Mouse (Mus musculus) thymus, adult 2 months (tissue): Measurements from ENCODE around the gene Otx2. TPM values are rescaled to one million over a fixed set of nuclear protein-coding genes. Genes with fewer than 3 reads are reported as not detected.

Experiments
- DNase-seq: peaks from one replicate; pipeline ENCODE4 v3.0.0; 2021
- H3K27ac ChIP-seq: fragments of 200-500 bp; 2 replicates; pipeline ENCODE4 v1.5.1; 2012; ENCODE audit warnings: low read length, control low read depth; ENCODE audit not compliant: control insufficient read depth, insufficient read depth
- H3K27me3 ChIP-seq: fragments of 200-500 bp; 2 replicates; pipeline ENCODE4 v1.6.1; 2012; ENCODE audit warnings: mild to moderate bottlenecking, low read length, moderate library complexity, mixed read lengths; ENCODE audit not compliant: control insufficient read depth, insufficient read depth
- H3K36me3 ChIP-seq: fragments of 200-500 bp; 2 replicates; pipeline ENCODE4 v1.6.1; 2012; ENCODE audit warnings: mild to moderate bottlenecking, low read length, moderate library complexity; ENCODE audit not compliant: control insufficient read depth, insufficient read depth
- H3K4me1 ChIP-seq: fragments of 200-500 bp; replicated peaks from 2 replicates; pipeline ENCODE4 v1.6.1; 2012; ENCODE audit warnings: low read length; ENCODE audit not compliant: control insufficient read depth, insufficient read depth
- H3K4me3 ChIP-seq: fragments of 200-500 bp; 2 replicates; pipeline ENCODE4 v1.5.1; 2012; ENCODE audit warnings: mild to moderate bottlenecking, low read length, control low read depth, moderate library complexity; ENCODE audit not compliant: control insufficient read depth, insufficient read depth
- CTCF ChIP-seq: fragments of 200-500 bp; IDR thresholded peaks from 2 replicates; pipeline ENCODE4 v1.5.1; 2012; ENCODE audit warnings: mild to moderate bottlenecking, control low read depth, low read length, moderate library complexity, borderline replicate concordance; ENCODE audit not compliant: control insufficient read depth, poor library complexity, insufficient read depth; ENCODE audit errors: extremely low read depth
- POLR2A ChIP-seq: fragments of 200-500 bp; IDR thresholded peaks from 2 replicates; pipeline ENCODE4 v1.6.1; 2012; ENCODE audit warnings: mild to moderate bottlenecking, low read length, control low read depth, moderate library complexity; ENCODE audit not compliant: control insufficient read depth, poor library complexity, insufficient read depth; ENCODE audit errors: extremely low read depth
- WGBS: fragments of 180-500 bp; shearing (Covaris S2); methylation state at CpG from one replicate; pipeline ENCODE4 v1.1.7; 2018; 5-methylcytosine and 5-hydroxymethylcytosine counted together
- polyA plus RNA-seq: library from polyadenylated mRNA; depleted of rRNA; stranded (reverse); fragments of >200 nt; gene quantifications from 2 replicates; pipeline ENCODE4 v1.2.3, GENCODE M21; 2012

Otx2 gene
- polyA plus RNA-seq, 1 experiment = not detected

DNA sequence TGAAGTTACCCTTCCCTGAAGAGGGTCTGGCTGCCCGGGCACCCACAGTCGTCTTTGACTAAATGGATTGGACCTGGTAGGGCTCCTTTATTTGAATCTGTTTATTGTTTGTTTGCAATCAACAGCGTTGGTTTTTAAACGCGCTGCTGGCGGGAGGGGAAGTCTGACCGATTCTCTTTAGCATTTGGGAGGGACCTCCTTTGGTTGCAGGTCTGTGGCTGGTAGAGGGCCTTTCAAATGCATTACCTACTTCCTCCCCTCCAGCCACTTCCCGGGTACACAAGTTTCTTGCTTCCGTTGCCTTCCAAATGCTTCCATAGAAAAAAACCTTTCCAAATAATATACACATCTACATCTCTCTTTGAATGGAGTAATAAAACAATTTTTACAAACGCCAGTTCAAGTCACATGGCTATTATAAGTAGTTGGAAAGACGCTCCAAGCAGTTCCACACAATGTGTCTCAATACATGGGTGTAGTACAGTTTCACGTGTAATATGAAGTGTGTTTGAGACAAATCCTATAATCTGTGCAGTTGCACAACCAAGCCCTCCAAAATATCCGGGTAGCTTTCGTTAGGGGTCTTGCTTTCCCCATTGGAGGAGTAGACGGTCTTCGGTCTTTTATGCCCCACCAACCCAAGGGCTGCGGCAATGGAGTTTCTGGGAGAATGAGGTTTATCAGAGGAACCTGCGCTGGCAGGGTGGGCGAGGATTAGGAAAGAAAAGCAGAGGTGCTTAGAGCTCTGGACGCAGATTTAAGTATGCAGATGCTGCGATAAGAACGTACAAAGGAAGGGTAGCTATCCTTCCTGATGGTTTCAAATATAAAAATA, 19.7 kb downstream of the Otx2 start:
- H3K27me3 ChIP-seq = peaks cover 6% of the 10 kb centered on the region; the same call in 1 of the 2 replicates
- no peaks in the 10 kb centered on the region for H3K4me1 ChIP-seq
- no peak overlapping the region for H3K27ac ChIP-seq
- H3K4me3 ChIP-seq = no peak overlapping the region
- TF ChIP-seq POLR2A (no peak), CTCF (no peak)
- WGBS = 18% methylated on average over 22 of the region's 22 CpGs
- H3K36me3 ChIP-seq = no peaks in the 10 kb centered on the region
- DNase-seq = no peak

DNA sequence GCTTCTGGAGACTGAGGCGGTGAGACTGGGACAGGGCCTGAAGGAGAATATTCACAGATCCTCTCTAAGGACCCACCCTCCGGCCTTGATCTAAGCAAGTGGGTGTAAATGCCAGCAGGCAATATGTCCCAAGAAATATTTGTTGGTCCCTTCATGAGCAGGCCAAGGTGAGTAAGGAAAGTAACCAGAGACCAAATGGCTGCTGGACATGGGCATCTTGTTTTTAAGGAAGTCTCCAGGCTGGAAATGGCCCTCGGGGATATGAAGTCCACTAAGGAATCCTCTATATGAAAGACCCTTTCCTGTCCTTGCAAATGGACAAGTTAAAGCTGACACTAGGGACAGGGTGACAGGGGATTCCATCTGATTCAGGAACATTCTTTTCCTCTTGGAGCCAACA, 20.5 kb downstream of the Otx2 start:
- TF ChIP-seq POLR2A = no peak
- no peak for TF ChIP-seq CTCF
- Histone ChIP-seq H3K36me3 (no peaks in the 10 kb centered on the region), H3K27me3 (peaks cover 6% of the 10 kb centered on the region; the same call in 1 of the 2 replicates), H3K27ac (no peak overlapping the region), H3K4me3 (no peak overlapping the region), H3K4me1 (no peaks in the 10 kb centered on the region)
- WGBS = 80% methylated on average over 3 of the region's 3 CpGs
- DNase-seq = no peak

DNA sequence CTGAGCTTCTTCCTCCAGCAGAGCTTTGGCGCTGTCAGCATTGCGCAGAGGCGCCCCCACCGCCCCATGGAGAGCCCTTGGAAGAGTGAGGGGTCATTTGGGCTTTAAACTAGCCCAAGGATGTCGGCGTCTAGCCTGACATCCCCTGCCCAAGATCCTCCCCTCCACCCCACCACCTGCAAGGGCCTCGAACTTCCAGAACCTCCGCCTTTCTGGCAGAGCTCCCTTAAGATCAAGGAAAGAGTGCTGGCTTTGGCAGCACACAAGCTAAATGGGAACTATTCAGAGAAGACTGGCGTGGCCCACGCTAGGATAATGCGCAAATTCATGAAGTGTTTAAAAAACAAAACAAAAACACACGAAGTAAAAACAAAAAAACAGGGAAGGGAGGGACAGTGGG, 21.4 kb downstream of the Otx2 start:
- Histone ChIP-seq H3K36me3 (no peaks in the 10 kb centered on the region), H3K4me3 (no peak overlapping the region), H3K27ac (no peak overlapping the region), H3K27me3 (peaks cover 6% of the 10 kb centered on the region; the same call in 1 of the 2 replicates), H3K4me1 (no peaks in the 10 kb centered on the region)
- WGBS = 35% methylated on average over 12 of the region's 12 CpGs
- TF ChIP-seq CTCF (no peak), POLR2A (no peak)
- DNase-seq = no peak

DNA sequence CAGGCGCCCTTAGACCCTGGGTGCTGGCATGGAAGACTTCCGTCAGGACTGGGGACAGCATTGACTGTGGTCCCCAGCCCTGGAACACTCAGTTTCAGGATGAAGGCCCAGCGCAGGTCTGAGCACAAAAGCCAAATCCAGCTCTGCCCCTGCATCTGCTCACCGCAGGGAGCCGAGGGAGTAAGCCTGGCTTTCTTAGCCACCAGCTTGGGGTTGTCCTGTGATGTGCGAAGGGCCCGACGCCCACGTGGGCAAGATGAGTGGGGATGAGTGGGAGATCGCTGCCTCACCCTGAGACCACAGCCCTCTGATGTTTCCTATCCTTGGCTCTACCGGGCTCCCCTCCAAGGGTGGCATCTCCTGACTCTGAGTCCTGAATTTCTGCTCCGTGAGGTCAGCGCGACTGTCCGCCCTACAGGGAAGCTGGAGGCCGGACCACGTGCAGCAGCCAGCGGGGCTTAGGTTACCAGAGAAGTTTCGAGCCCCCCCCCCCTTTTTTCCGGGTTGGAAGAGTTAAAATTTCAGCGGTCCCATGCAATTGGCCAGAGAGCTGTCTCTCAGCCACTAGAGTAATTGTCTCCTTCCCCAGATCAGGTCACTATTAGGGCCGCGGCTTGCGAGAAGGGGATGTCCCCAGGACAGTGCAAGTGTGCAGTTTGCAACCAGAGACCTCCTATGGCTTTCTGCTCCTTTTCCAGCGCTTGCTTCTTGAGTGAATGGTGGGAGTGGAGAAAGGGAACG, 22.0 kb downstream of the Otx2 start:
- H3K36me3 ChIP-seq = no peaks in the 10 kb centered on the region
- H3K27ac ChIP-seq = no peak overlapping the region
- TF ChIP-seq CTCF = no peak
- TF ChIP-seq POLR2A = no peak
- peaks cover 3% of the 10 kb centered on the region; the same call in 1 of the 2 replicates for H3K27me3 ChIP-seq
- DNase-seq = no peak
- no peaks in the 10 kb centered on the region for H3K4me1 ChIP-seq
- 12% methylated on average over 26 of the region's 26 CpGs for WGBS
- H3K4me3 ChIP-seq = no peak overlapping the region

DNA sequence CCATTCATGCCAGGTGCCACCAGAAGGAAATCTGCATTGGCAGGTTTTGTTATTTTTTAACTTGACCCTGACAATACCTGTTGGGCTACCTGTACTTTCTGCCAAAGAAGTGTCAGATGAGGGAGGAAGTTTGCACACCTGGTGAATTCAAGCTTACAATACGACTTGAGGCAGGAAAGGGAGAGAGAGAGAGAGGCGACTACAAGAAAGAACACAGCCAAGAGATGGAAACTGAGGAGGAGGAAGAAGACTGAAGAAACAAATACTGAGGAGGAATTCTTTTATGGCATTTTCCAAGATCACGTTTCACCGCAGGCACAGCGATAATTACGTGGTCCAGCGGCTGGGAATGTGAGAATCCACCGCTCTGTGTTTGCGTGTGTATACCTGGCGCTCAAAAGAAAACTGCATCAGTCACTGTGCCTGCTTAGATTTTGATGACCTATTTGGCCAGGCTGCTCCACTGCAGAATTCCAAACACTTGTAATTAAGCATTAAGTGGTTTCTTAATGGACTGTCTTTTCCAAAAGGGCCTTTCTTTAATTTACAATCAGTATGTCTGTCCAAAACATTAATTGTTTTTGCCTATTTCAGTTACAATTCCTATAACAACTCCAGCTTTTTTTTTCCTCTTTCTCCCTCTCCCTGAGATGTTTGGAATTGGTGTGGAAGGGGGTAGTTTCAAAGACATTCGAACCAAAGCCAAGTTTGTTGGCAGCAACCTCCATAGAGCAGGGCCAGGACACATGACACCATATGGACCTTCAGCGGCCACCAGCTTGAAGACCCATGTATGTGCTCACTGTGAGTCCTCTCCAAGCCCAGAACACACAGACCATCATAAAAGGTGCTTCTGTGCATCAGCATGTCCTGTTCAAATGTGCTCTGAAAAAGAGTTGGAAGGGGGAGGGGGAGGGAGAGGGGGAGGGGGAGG, 31.9 kb downstream of the Otx2 start:
- no peak for TF ChIP-seq POLR2A
- no peak for TF ChIP-seq CTCF
- DNase-seq = no peak
- H3K4me3 ChIP-seq = no peak overlapping the region
- WGBS = 83% methylated on average over 12 of the region's 12 CpGs
- no peaks in the 10 kb centered on the region for H3K36me3 ChIP-seq
- no peaks in the 10 kb centered on the region for H3K27me3 ChIP-seq
- no peak overlapping the region for H3K27ac ChIP-seq
- no peaks in the 10 kb centered on the region for H3K4me1 ChIP-seq

DNA sequence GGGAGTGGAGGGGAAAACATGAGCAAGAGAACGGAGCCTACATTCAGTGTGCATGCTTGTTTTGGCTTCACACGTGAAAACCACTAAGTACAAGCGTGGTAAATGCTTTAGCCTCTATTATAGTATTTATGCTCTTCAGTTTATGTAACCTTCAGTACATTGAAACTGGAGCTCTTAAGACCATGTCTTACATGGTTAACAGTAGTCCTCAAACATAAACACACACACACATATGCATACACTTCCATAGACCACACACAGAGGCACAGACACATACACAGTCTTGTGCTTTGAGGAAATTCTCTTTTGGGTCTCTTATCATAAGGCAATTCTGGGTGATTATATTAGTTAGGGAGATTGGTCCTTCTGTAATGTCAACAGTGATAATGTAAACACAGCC, 40.5 kb downstream of the Otx2 start:
- no peak overlapping the region for H3K27ac ChIP-seq
- 91% methylated on average over 3 of the region's 3 CpGs for WGBS
- no peak for DNase-seq
- H3K27me3 ChIP-seq = no peaks in the 10 kb centered on the region
- no peak overlapping the region for H3K4me3 ChIP-seq
- TF ChIP-seq CTCF = no peak
- TF ChIP-seq POLR2A = no peak
- H3K4me1 ChIP-seq = no peaks in the 10 kb centered on the region
- H3K36me3 ChIP-seq = no peaks in the 10 kb centered on the region
